8 mouse cellular contexts compared by ENCODE assay signal in the genomic region with DNA sequence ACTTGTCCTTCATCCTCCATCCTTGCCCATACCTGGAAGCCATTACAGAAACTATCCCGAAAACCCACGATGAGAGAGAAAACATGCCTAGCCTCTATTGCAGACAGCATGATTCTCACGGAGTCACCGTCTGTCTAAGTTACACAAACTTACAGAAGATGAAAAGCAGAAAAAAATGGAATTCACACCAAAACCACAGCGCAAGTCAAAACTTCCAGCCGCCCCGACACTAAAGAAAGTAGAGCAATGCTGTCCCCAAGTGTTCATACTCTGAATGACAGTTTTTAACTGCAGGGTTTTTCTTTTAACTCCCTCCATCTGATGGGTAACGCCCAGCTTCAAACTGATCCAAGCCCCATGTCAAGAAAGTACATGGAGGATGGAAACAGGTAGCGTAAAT. TPM values are rescaled to one million over a fixed set of nuclear protein-coding genes. Genes with fewer than 3 reads are reported as not detected.
A peak's percentile ranks its signal among the peaks of the same experiment; 100 is the strongest.
DNase-seq lines count a peak whose midpoint lies in the region; ATAC-seq and TF ChIP-seq lines count a peak whose summit lies in the region.
"Had no signal": no experiment of that assay in that cellular context is flagged by ENCODE, and none has a peak within 500 bp of the region (broad histone marks: within the 10 kb centered on the region; RNA-seq: fewer than 3 reads in every experiment).

No protein-coding gene starts in this region.

- intact Hi-C loops in heart, postnatal 14 days (cut with DNase I): loop anchor here (2.0 kb wide), 1 partner anchor 73 kb away; no protein-coding TSS in a partner anchor
- intact Hi-C loops in left cerebral cortex, postnatal 14 days (cut with DNase I): loop anchor here (2.0 kb wide), 1 partner anchor 75 kb away; no protein-coding TSS in a partner anchor

- TF ChIP-seq POLR2A in cortical plate, adult 2 months (IDR thresholded peaks at IDR 0.05; ENCODE audit: extremely low read depth, insufficient read depth, low read length): no peak

- H3K27me3 ChIP-seq in neural tube, embryonic 15.5 days (replicated peaks): no peaks in the 10 kb centered on the region
- H3K27me3 ChIP-seq: stomach, embryonic 15.5 days had no signal

- H3K9me3 ChIP-seq in neural tube, embryonic 15.5 days (replicated peaks): no peaks in the 10 kb centered on the region
- H3K9me3 ChIP-seq: stomach, embryonic 15.5 days had no signal

- H3K36me3 ChIP-seq in neural tube, embryonic 15.5 days: no peaks in the 10 kb centered on the region
- H3K36me3 ChIP-seq: stomach, embryonic 15.5 days had no signal

- H3K4me1 ChIP-seq in neural tube, embryonic 15.5 days: no peaks in the 10 kb centered on the region
- H3K4me1 ChIP-seq in cortical plate, adult 2 months (ENCODE audit: control insufficient read depth, insufficient read depth, low read length): no peaks in the 10 kb centered on the region; the same call in 1 of the 2 replicates
- H3K4me1 ChIP-seq: stomach, embryonic 15.5 days had no signal

- H3K27ac ChIP-seq in neural tube, embryonic 15.5 days (replicated peaks): no peak overlapping the region
- no peak overlapping the region for H3K27ac ChIP-seq in cortical plate, adult 2 months (ENCODE audit: insufficient read depth, low read length)
- H3K27ac ChIP-seq: stomach, embryonic 15.5 days had no signal

- TF ChIP-seq CTCF in cortical plate, adult 2 months (IDR thresholded peaks at IDR 0.05; ENCODE audit: extremely low read depth, insufficient read depth, low read length): peak; percentile 80

- no peak overlapping the region for H3K9ac ChIP-seq in neural tube, embryonic 15.5 days (replicated peaks)
- H3K9ac ChIP-seq: stomach, embryonic 15.5 days had no signal

- 25% methylated on average over 9 of the region's 9 CpGs for WGBS in neural tube, embryonic 15.5 days

- no peak overlapping the region for H3K4me3 ChIP-seq in neural tube, embryonic 15.5 days (replicated peaks)
- no peak overlapping the region for H3K4me3 ChIP-seq in cortical plate, adult 2 months (ENCODE audit: insufficient read depth, low read length)
- H3K4me3 ChIP-seq: stomach, embryonic 15.5 days had no signal

- H3K4me2 ChIP-seq in neural tube, embryonic 15.5 days: no peak overlapping the region
- H3K4me2 ChIP-seq: stomach, embryonic 15.5 days had no signal

- DNase-seq in neural tube, embryonic 10.5 days (ENCODE audit: extremely low spot score, low spot score): peak; percentile 34
- DNase-seq in R1 (ENCODE audit: low read depth, low spot score): peak; percentile 73
- DNase-seq in heart, postnatal 14 days: peak; percentile 27 to 70
- DNase-seq in left cerebral cortex, postnatal 14 days (ENCODE audit: low spot score in 2 of 2): peak; percentile 85
- peak; percentile 75 for DNase-seq in retina, embryonic 14.5 days (ENCODE audit: low spot score)

- no peak for ATAC-seq in neural tube, embryonic 15.5 days (ENCODE audit: low FRiP score)

RNA-seq across cellular contexts. Expression of a gene that starts 39.6 kb away (rescaled TPM):
- polyA plus RNA-seq in neural tube, embryonic 15.5 days (2015; fragmentation: Nextera tagmentation; extraction: Ambion mirVana): 126 and 145 TPM in 2 replicates
- 89.9 and 97.8 TPM in 2 replicates for polyA plus RNA-seq in cortical plate, adult 2 months (2012; rRNA removed)
- total RNA-seq in heart, postnatal 14 days (2021): 100 to 1,000 TPM; 221 to 256 TPM
- 10 to 100 TPM; 47.4 to 48.2 TPM for total RNA-seq in left cerebral cortex, postnatal 14 days (2021)

Comparison
In these comparisons a context has a peak if more than half of its experiments do, and no peak if none do; other contexts are left out.
1. DNase-seq: peak in every context shown above with its lines; median percentile 85 in left cerebral cortex, postnatal 14 days; 75 in retina, embryonic 14.5 days; 73 in R1; 48 in heart, postnatal 14 days; 34 in neural tube, embryonic 10.5 days.
2. RNA of a gene that starts 39.6 kb away (total RNA-seq): 221 to 256 TPM in heart, postnatal 14 days; 47.4 to 48.2 TPM in left cerebral cortex, postnatal 14 days; every median in the first group is over 4 times any median in the second.